Mouse (Mus musculus): ENCODE measurements around the gene Cers1. TPM values are rescaled to one million over a fixed set of nuclear protein-coding genes. Genes with fewer than 3 reads are reported as not detected.
A peak's percentile ranks its signal among the peaks of the same experiment; 100 is the strongest.

The Cers1 gene
- total and polyA plus RNA-seq, 3 experiments, result 0.38 TPM; not detected in 2

DNA sequence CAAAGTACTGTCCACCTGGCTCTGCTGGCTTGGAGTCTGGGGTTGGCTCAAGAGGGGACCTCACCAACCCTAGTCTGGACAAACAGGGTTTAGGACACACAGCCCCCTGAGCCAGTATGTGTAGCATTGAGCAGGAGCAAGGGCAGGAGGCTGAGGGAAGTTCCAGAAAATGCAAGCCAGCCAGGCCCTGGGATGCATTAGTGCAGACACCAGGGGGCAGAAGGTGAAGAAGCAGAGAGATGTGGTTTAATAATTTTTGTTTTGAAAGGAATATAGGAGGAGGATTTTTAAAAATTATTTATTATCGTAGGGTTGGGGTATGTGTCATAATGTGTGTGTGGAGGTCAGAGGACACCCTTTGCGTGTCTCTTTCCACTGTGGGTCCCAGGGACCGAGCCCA lies 8.1 kb downstream of the Cers1 start:
- ATAC-seq (ENCODE audit: extremely low read depth, insufficient number of reproducible peaks, low FRiP score, poor library complexity, severe bottlenecking), result no peak
- TF ChIP-seq GATA2 (IDR thresholded peaks at IDR 0.05; ENCODE audit: borderline replicate concordance, low read depth, low read length) (no peak), TAL1 (conservative IDR thresholded peaks at IDR 0.05; ENCODE audit: low read depth, low read length) (no peak), CTCF (IDR thresholded peaks at IDR 0.05; ENCODE audit: low read depth, low read length) (no peak), POLR2AphosphoS5 (IDR thresholded peaks at IDR 0.05; ENCODE audit: insufficient replicate concordance, low read depth, low read length) (no peak), GATA1 (IDR thresholded peaks at IDR 0.05; ENCODE audit: borderline replicate concordance, low read length) (no peak)
- DNase-seq (ENCODE audit: low spot score), result no peak
- Histone ChIP-seq H3K4me3 (ENCODE audit: low read depth, low read length) (no peak overlapping the region), H3K4me1 (ENCODE audit: insufficient read depth, low read depth, low read length) (peaks cover 22% of the 10 kb centered on the region), H3K27me3 (ENCODE audit: insufficient read depth, low read length) (peaks cover 38% of the 10 kb centered on the region), H3K9me3 (replicated peaks) (peaks cover 7% of the 10 kb centered on the region), H3K36me3 (replicated peaks) (no peaks in the 10 kb centered on the region)

DNA sequence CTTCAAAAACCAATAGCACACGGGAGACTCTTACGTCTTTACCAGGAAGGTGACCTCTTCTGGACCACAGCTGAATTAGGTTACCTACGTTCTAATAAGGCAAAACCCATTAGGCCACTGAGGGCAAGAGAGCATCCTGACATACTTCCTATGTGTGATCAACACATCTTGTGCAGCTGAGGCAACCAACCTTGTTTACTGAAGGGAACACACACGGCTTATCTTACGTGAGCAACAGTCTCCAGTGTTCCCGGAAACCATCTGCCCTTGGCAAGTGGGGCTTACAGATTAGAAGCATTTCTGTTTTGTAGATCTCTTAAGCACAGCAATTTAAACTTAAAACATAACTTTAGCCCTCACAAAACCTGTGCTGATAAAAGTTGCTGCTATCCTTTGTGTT lies 11.9 kb downstream of the Cers1 start:
- Histone ChIP-seq H3K36me3 (replicated peaks) (peaks cover 31% of the 10 kb centered on the region), H3K4me3 (ENCODE audit: low read depth, low read length) (no peak overlapping the region), H3K9me3 (replicated peaks) (peaks cover 24% of the 10 kb centered on the region), H3K4me1 (ENCODE audit: insufficient read depth, low read depth, low read length) (peaks cover 30% of the 10 kb centered on the region), H3K27me3 (ENCODE audit: insufficient read depth, low read length) (peaks cover 17% of the 10 kb centered on the region)
- DNase-seq (ENCODE audit: low spot score) (no peak), ATAC-seq (ENCODE audit: extremely low read depth, insufficient number of reproducible peaks, low FRiP score, poor library complexity, severe bottlenecking) (0 out of 2 replicates have a peak, but pooled peaks have one; percentile 15)
- TF ChIP-seq TAL1 (conservative IDR thresholded peaks at IDR 0.05; ENCODE audit: low read depth, low read length) (peak; percentile 49), GATA1 (IDR thresholded peaks at IDR 0.05; ENCODE audit: borderline replicate concordance, low read length) (no peak)

DNA sequence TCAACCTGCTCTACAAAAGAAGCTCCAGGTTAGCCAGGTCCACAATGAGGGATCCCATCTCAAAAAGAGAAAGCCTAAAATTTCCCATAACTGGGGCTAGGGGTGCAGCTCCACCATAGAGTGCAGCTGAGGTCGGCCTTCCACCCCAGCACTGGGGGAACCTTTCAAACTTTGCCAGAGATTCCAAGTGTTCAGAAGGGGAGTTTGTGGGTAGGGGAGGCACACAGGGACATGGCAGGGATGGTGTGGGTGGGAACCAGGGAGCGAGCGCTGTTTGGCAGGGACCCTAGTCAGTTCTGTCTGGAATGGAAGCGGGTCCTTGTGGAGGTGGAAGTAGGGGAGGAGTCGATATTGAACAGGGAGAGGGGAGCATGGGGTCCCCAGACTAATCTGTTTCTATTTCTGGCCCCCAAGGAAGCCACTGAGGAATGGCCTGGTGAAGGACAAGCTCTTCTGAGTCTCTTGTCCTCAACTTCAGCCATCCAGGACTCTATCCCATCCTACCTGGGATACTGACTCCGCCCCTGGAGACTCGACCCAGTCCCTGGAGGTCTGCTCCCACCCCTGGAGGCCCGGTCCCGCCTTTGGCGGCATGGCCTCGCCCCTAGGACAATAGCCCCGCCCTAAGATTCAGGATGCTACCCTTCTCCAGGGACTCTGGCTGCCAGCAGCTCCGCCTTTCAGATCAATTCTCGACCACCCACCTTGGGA lies 13.7 kb downstream of the Cers1 start, which contains the start of gene Gdf1:
Gene Gdf1, plus strand, starts transcription at position 694 of the 711 bp plus-strand sequence.
- TF ChIP-seq POLR2AphosphoS5 (IDR thresholded peaks at IDR 0.05; ENCODE audit: insufficient replicate concordance, low read depth, low read length) (no peak), GATA2 (IDR thresholded peaks at IDR 0.05; ENCODE audit: borderline replicate concordance, low read depth, low read length) (no peak), TAL1 (conservative IDR thresholded peaks at IDR 0.05; ENCODE audit: low read depth, low read length) (no peak), CTCF (IDR thresholded peaks at IDR 0.05; ENCODE audit: low read depth, low read length) (no peak), GATA1 (IDR thresholded peaks at IDR 0.05; ENCODE audit: borderline replicate concordance, low read length) (no peak)
- peaks cover 49% of the 10 kb centered on the region for H3K36me3 ChIP-seq (replicated peaks)
- no peak for ATAC-seq (ENCODE audit: extremely low read depth, insufficient number of reproducible peaks, low FRiP score, poor library complexity, severe bottlenecking)
- H3K4me1 ChIP-seq (ENCODE audit: insufficient read depth, low read depth, low read length), result peaks cover 28% of the 10 kb centered on the region
- DNase-seq (ENCODE audit: low spot score), result no peak
- H3K9me3 ChIP-seq (replicated peaks), result peaks cover 34% of the 10 kb centered on the region
- H3K4me3 ChIP-seq (ENCODE audit: low read depth, low read length), result no peak within 1 kb of the TSS; the same call in 1 of the 2 replicates
- peaks cover 5% of the 10 kb centered on the region; the same call in 1 of the 2 replicates for H3K27me3 ChIP-seq (ENCODE audit: insufficient read depth, low read length)

DNA sequence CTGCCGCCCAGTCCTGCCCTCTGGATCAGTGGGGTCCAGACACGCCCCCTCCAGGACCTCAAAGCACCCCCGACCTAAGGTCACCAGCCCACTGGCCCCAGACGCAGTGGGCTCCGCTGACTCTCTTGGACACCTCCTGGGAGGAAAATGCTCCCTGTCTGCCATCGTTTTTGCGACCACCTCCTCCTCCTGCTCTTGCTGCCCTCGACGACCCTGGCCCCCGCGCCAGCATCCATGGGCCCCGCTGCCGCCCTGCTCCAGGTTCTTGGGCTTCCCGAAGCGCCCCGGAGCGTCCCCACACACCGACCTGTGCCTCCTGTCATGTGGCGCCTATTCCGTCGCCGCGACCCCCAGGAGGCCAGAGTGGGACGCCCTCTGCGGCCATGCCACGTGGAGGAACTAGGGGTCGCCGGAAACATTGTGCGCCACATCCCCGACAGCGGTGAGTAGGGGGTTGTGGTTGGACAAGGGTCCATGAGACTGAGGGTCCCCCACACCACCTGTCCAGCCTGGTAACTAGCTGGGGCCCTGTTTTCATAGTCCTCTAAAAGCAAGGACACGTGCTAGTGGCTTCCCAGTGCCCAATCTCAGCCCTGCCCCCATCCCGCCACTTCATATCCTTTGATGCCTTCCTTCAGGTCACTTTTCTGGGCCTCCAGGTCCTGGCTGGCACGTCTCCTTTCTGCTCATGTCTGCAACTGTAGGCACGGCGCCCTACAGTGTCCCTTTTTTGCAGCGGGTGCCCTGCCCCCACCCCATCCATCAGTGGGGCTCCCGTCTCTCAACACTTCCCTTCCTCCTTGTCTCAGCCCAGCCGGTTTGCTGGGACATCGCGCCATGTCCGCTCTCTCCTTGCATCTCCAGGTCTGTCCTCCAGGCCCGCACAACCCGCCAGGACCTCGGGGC lies 14.5 kb downstream of the Cers1 start:
- H3K27me3 ChIP-seq (ENCODE audit: insufficient read depth, low read length), result peaks cover 2% of the 10 kb centered on the region; the same call in 1 of the 2 replicates
- DNase-seq (ENCODE audit: low spot score), result no peak
- peaks cover 34% of the 10 kb centered on the region for H3K9me3 ChIP-seq (replicated peaks)
- H3K4me3 ChIP-seq (ENCODE audit: low read depth, low read length), result no peak overlapping the region; the same call in 1 of the 2 replicates
- ATAC-seq (ENCODE audit: extremely low read depth, insufficient number of reproducible peaks, low FRiP score, poor library complexity, severe bottlenecking), result no peak
- H3K36me3 ChIP-seq (replicated peaks), result peaks cover 57% of the 10 kb centered on the region
- no peak for TF ChIP-seq CTCF (IDR thresholded peaks at IDR 0.05; ENCODE audit: low read depth, low read length)
- TF ChIP-seq TAL1 (conservative IDR thresholded peaks at IDR 0.05; ENCODE audit: low read depth, low read length), result no peak
- no peak for TF ChIP-seq POLR2AphosphoS5 (IDR thresholded peaks at IDR 0.05; ENCODE audit: insufficient replicate concordance, low read depth, low read length)
- no peak for TF ChIP-seq GATA2 (IDR thresholded peaks at IDR 0.05; ENCODE audit: borderline replicate concordance, low read depth, low read length)
- TF ChIP-seq GATA1 (IDR thresholded peaks at IDR 0.05; ENCODE audit: borderline replicate concordance, low read length), result no peak
- peaks cover 26% of the 10 kb centered on the region for H3K4me1 ChIP-seq (ENCODE audit: insufficient read depth, low read depth, low read length)

GRCm38 (mm10) chr8:70330741-70331364 lies 15.3 kb downstream of the Cers1 start:
- DNase-seq (ENCODE audit: low spot score) (no peak), ATAC-seq (ENCODE audit: extremely low read depth, insufficient number of reproducible peaks, low FRiP score, poor library complexity, severe bottlenecking) (no peak)
- peaks cover 25% of the 10 kb centered on the region for H3K4me1 ChIP-seq (ENCODE audit: insufficient read depth, low read depth, low read length)

More at GRCm38 (mm10) chr8:70330741-70331364, 15.3 kb downstream of the Cers1 start:
- peaks cover 2% of the 10 kb centered on the region; the same call in 1 of the 2 replicates for H3K27me3 ChIP-seq (ENCODE audit: insufficient read depth, low read length)
- H3K9me3 ChIP-seq (replicated peaks), result peaks cover 34% of the 10 kb centered on the region
- peak overlapping the region; percentile 35; the same call in 1 of the 2 replicates for H3K4me3 ChIP-seq (ENCODE audit: low read depth, low read length)
- H3K36me3 ChIP-seq (replicated peaks), result peaks cover 64% of the 10 kb centered on the region
- TF ChIP-seq POLR2AphosphoS5 (IDR thresholded peaks at IDR 0.05; ENCODE audit: insufficient replicate concordance, low read depth, low read length) (no peak), GATA2 (IDR thresholded peaks at IDR 0.05; ENCODE audit: borderline replicate concordance, low read depth, low read length) (no peak), GATA1 (IDR thresholded peaks at IDR 0.05; ENCODE audit: borderline replicate concordance, low read length) (no peak), CTCF (IDR thresholded peaks at IDR 0.05; ENCODE audit: low read depth, low read length) (no peak), TAL1 (conservative IDR thresholded peaks at IDR 0.05; ENCODE audit: low read depth, low read length) (no peak)

Measured in G1E (cell line).